Mouse (Mus musculus) layer of hippocampus, adult 18-20 months (tissue): ENCODE measurements around the gene Rbpj. TPM values are rescaled to one million over a fixed set of nuclear protein-coding genes. Genes with fewer than 3 reads are reported as not detected.

Experiments used
- DNase-seq, 2 experiments: peaks; one replicate each; pipeline ENCODE4 v3.0.0; 2022; ENCODE audit warnings: low spot score in 2 of 2
- total RNA-seq, 2 experiments: library from RNA; stranded (reverse); gene quantifications; 2 replicates each; pipeline ENCODE4 v1.2.3; 2021

Rbpj gene
- total RNA-seq, 2 experiments from 2014 or later = 18.8 to 21.8 TPM

DNA sequence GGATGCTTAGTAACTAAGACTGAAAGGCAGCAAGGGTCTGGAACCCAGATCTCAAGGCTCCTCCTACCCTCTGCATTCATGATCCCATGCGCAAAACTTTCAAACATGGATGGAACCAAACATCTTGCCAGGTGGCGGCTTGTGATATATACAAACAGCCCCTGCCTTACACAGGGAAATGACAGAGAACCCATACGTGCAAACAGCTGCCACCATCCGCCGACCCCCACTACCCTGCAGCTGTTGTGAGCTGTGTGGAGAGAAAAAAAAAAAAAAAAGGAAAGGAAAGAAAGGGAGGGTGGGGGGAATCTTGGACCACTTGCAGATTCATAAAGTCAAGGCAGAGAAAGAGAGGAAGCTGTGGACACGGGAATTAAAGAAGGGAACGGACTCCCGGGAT lies 2.4 kb downstream of the Rbpj start:
- DNase-seq = no peak

DNA sequence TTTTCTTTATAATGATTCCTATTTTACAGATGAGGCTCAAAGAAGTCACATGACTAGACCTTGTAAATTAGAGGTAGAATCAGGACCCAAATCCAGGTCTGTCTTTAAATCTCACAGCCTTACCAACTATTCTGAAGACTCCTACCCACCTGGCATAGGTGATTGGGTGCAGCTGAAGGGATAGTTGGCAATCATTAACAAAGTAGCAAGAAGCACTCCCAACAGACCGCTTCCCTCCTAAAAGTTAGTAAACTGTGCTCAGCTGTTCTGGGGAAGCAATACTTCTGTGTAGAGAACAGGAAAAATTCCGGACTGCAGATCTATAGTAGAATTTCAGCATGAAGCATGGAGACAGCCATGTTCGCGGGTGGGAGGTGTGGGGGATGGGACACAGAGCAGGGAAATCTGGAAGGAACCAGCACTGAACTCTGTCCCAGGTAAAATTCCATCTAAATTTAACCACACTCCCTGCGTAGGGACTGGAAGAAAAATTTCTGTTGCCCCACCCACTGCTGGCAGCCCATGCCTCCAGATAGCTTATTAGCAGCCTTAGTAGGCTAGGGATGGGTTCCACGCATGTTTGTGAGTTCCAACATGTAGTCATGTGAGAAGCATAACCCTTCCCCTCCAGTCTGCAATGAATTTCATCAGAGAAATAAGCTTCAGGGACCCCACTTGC lies 3.3 kb downstream of the Rbpj start:
- no peak for DNase-seq

DNA sequence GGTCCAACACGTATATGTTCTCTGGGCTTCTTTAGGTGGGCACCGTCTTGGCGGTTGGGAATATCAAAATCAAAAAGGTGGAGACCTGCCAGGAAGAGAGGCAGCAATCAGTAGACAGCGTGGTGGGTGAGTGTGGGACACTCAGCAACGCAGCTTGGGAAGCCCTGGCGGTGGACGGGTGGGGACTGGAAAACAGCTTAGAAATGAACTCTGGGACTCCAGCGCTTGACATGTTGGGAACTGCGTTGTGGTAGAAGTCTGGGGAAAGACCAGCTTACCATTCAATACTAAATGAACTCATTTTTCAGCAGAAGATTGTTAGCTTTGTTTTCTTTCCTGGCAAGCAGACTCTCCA lies 3.8 kb downstream of the Rbpj start:
- no peak for DNase-seq

DNA sequence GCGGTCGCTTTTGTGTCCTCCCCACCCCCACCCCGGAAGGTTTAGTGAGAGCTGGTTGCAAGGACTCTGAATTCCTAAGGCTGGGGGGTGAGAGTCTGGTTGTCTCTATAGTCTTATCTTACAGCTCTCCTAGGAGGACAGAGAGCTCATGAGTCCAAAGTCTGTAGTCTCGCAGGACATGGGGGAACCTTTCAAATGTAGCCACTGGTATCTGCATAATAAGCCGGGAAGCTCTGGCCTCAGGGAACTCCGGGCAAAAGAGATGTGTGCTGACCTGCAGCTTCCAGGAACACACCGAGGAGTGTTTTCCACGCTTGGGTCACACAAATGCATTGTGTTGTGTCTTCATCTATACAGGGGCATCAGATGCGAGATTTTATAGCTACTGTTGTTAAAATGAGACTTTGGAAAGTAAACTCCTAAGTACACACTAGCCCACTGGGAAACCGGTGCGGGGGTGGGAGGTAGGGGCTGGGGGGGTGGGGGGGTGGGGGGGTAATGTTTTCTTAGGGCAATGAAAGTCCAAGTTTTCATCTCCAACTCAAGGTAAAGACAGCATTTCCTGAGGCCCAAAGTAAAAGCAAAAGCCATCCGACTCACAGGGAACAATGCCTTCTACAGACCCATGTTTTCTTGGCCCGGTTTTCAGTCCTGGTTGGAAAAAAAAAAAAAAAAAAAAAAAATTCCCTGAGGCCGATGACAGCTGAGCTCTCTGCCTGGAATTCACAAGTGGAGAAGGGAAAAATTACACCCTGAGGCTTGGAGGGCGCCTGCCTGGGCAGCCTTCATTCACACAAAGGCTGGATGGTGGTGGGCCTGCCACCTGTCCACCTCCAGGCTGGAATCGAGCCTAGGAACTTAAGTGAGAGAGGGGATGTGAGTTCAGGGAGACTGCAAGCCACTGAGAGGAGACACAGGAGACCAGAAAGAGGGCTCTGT lies 4.5 kb downstream of the Rbpj start:
- DNase-seq = no peak

DNA sequence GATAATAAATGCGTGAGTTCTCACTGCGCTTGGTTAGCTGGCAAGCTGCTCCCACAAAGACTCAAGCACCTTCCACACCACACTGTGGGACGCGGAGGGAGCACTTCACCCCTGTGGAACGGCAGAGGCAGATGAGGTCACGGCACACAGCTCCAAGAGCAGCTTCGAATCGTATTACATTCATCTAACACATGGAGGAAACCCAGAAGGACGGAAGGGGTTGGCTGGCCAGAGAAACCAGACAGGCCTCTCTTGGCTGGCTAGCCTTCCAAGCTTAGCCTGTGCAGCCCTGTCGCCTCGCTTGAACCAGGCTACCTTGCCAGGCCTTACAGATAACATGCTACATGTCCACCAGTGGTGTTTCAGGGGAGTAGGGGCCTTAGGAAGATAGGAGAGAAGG lies 6.5 kb downstream of the Rbpj start:
- DNase-seq = no peak

DNA sequence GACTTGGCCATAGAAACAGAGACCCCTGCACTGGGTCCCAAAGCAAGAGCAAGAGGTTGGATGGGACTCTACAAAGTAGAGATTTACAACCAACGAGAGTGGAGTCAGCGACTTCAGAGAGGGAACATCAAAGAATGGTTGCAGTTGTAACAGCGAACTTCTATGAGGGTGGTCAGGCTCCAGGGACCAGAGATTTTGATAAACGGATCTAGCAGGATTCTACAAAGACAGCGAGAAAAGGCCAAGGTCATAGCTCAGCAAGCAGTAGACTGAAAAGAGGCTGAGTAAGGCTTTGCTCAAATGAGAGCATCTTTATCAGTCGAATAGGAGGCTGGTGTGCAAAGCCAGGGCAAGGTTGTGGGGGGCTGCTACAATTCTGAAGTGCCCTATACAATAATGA lies 13.2 kb downstream of the Rbpj start:
- DNase-seq = no peak

DNA sequence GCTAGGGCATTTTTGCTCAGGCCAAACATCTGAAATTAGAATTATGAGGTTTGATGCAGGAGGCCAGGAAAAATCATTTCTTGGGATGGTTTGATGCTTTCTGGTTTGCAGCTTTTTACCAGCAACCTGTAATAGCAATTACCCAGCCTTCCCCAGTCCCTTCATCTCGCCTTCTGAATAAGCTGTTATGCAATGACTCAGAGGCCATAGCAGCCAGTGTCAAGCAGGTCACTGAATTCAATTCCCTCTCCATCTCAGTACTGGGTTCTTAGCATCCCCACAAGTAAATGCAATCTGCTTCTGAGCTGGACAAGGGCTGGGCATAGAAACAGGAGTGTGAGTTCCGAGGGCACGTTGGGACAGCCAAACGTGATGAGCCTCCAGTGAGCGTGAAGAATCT lies 13.9 kb downstream of the Rbpj start:
- no peak for DNase-seq

DNA sequence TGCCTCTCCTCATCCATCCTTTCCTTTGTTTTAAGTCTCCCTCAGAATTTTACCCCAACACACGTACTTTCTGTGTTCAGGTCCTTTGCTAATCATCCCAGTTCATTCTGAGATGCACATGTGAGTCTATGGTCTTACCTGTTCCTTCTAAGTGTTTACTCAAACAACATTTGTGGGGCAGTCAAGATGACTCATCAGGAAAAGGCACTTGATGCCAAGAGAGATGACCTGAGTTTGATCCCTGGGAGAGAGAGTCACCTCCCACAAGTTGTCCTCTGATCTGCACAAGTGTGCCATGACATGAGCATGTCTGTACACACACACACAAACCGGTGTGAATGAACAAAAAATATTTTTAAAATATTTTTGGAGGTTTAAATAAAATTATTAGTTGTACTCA lies 15.1 kb downstream of the Rbpj start:
- no peak for DNase-seq

DNA sequence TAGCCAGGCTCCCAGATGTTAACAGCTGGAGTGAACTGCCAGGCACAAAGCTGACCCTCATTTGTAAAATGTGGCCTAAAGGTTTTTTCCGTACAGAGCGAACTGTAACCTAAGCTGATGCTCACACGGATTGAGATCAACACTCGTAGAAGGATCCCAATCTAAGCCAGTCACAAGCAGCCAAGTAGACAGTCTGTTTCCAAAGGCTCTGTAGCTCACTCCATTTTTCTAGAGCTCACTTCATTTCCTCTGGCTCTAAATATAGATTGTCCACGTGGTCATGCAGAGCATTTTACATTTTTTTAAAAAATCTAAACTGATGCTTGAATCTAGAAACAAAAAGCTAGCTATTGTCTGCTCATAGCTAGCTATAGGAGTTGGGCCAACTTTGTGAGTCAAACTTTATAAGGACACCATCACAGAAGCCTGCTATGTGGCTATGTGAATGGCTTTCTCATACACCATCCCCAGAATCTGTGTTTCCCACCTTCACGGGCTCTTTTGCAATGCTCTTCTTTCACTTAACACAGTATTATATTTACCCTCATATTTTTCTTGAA lies 19.2 kb downstream of the Rbpj start:
- DNase-seq = no peak

DNA sequence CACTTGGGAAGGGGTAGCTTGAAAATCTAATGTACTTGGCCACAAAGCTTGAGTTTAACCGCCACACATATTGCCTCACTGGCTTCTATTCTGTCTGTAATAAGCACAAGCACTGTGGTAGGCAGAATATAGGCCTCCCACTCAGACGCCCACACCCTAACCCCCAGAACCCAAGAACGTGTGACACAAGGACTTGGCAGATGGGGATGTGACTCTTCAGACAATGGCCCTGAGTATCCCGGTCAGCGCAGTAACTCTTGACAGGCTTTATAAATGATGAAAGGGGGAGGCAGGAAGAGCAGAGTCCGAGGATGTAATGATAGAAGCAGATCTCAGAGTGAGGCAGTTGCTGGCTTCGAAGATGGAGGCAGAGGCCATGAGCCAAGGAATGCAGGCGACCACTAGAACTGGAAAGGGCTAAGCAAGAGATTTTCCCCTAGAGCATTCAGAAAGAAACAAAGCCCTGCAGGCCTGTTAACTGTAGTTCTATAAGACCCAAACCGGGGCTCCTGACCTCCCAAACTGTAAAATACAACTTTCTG lies 20.1 kb downstream of the Rbpj start:
- DNase-seq = no peak

DNA sequence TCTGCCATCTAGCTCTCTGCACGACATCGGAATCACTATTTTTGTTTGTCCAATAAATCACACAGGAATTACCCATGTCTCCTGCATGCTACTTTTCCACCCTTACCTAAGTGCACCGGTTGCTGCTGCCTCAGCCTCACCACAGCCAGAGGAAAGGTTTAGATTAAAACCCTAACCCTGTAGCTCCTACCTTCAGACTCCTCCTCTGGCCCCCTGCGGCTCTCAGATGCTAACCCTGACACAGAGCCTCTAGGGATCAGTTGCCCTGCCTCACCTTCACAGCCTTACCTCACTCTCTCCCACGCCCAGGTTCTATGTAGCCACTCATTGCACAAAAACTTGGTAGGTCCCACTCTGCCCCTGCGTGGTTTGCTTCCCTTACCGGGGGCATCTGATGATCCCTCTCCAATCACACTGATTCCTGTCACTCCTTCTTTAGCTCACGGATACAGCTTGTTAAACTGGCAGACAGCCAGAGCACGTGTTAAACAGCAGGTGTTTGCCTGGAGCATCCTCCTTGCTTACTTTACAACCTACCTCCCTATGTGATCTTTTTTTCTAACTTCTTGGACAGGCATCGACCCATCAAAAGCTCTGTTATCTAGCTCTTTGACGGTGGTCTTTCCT lies 21.1 kb downstream of the Rbpj start:
- no peak for DNase-seq

DNA sequence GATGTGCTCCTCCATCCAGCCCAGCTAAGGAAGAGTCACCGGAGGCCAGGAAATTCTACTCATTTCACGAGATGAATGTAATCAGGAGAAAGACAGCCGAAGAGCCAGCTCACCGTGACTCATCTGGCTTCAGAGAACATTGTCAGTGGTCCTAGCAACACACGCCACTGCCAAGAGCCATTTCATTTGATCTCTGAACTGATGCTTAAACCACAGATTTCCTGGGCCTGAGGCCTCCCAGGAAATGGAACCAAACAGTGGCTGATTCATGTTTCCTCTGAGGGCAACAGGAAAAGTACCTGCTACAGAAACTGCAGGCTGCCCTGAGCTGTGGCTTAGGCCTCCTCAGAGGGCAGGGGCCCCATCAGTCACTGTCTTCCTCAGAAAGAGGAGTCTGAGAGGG lies 24.7 kb downstream of the Rbpj start:
- no peak for DNase-seq

DNA sequence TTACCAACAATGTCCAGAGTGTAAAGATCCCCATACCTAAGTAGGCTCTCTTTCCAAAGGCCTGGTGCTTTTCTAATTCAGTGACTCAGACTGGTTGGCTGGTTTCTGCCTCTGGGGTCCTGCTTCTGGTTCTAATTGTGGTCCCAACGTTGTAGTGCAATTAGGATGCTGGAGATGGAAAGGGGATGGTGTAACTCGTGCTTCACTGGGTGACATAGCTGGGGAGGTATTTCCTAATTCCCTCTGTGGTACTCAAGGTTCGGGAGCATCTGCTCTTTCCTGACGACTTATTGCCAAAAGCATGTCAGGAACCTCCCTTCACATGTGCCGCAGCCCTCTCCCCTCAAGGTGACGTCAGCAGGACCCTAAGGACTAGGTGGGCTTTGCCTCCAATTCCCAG lies 27.8 kb downstream of the Rbpj start:
- no peak for DNase-seq

DNA sequence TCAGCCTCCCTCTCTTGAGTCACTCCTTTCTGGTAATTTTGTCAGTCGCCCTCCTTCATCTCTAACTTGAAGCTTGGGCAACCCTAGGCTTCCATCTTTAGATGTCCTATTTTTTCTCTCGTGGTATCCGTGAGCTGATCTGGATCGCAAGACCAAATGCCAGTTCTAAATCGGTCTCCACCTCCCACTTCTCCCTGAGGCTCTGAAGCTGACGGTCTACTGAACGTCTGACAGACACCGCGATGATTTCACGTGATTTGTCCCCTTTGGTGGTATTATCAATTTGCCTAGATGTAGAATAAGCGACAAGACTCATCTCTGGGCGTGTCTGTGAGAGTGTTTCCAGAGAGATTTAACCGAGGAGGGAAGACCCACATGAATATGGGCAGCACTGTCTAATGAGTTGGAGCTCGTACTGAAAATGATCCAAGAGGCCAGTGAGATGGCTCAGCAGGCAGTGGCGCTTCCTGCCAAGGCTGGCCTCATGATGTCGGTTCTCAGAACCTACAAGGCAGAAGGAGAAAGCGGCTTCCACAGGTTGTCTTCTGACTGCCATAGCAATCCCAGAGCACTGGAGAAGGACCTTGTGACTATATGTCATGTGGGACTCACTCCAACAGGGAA lies 28.7 kb downstream of the Rbpj start:
- DNase-seq = no peak

DNA sequence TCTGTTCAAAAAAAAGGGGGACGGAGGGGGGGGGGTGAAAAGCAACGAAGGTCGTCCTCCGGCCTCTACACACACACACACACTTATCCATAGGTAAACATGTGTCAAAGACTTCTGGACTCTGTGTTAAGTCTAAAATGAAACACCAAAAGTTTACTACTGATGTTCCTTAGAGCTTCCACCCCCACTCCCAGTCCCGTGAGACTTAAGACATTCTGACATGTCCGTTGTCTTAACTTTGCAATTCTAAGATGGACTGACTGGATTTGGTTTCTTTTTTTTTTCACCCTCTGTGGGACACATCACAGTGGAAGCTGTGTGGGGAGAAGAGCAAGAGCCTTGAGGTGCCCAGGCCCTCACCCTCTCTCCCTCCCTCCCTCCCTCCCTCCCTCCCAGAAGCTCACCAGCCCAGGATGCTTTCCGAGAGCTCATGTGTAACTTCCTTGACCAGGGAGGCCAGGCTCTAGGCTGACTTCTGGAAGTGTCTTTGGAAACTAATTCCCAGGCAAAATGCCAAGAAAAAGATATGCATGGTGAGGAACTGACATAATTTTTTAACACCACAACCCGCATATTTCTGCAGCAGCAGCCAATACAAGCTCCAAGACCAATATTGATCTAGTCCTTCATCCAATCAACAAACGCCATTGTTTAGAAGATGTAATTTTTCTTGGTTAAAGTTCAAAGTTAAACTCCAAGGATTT lies 31.0 kb downstream of the Rbpj start:
- no peak for DNase-seq

DNA sequence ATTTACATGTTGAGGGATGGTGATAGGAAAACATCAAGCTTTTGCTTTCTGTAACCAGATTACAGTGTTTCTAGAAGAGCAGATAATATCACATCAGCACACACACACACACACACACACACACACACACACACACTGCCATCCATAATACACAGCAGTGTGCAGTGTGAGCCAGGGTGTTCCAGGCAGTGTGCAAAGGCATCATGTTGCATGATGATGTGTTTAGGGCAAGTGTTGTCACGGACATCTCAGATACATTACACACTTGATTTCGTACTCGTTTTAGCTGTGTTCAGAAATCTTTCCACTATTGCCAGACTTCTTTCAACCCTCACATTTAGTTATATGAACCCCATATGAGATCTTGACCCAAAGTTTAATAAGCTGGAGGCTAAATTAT lies 33.6 kb downstream of the Rbpj start:
- no peak for DNase-seq

DNA sequence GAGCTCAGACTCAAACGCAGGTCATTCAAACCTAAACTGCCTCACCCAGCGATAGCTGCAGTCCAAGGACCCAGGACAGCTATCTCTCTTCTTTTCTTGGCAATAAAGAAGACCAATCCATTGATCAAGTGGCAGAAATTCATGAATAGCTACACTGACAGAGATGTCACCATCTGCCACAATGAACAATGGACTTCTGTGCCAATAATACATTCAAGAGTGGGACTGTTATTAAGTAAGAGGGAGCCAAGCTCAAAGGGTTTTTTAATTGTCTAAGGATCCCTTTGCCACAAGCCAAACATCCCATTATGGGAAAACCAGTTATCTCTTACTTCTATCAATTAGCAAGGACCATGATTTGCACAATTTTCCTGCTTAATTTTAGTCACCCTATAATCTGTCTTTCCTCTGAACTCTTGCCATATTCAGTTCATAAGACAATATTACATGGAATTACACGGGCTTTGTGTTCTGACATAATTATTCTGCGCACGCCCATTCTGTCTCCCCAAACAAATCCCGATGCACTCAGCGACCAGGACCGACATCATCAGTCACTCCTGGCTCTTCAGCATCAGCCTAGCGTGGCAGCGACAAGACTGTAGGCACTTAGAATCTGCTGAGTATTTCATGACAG lies 34.7 kb downstream of the Rbpj start:
- DNase-seq = peak in 1 of 2 experiments; percentile 24

DNA sequence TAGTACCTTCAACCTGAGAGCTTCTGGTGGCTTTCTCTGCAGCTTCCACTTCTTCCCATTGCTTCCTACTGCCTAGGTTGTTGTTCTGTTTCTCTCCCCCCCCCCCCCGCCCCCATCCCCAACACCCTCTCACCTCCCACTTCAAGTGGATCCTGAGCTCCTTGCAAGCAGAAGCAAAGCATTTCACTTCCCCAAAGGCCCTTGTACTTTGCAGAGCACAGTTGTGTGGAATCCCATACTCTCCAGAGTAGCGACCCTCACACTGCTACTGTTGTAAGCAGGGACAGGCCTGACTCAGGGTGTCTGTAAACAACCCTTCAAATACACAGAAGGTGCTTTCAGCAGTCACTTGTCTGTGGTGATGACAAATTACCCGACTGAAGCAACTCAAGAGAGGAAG lies 37.3 kb downstream of the Rbpj start:
- no peak for DNase-seq

DNA sequence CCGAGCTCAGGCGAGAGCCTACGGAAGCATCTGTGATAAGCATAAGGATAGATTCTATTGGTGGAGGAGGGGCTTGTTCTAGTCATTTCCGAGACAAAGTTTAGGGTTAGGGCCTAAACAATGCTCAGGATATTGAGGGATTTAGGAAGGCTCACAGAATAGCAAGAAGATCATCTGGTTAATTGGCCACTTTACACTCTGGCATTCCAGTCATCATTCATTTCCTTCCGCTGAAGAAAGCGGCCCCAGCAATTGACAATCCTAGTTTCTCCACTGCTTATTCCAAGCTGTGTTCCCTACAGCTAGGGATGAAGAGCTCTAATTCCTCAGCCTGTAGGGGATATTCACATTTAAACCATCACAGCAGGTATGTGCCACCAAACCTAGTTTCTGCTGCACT lies 39.8 kb downstream of the Rbpj start:
- no peak for DNase-seq

DNA sequence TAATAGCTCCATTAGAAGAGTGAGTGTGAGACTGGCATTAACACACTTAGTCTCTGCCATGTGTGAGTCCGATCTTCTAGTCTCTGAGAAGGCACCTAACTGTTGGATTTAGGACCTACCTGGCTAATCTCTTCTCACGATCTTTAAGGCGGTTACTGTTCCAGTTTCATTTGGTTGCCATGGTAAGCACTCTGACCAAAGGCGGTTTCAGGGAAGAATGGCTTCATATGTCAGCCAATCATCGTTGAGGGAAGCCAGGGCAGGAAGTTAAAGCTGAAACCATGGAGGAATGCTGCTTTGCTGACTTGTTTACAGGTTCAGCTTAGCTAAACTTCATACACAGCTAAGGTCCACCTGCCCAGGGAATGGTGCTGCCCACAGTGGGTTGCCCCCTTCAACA lies 41.4 kb downstream of the Rbpj start:
- DNase-seq = no peak
